Mouse (Mus musculus): ENCODE results near the gene Cspg4. TPM values are rescaled to one million over a fixed set of nuclear protein-coding genes. Genes with fewer than 3 reads are reported as not detected.

Cspg4 gene
- polyA plus RNA-seq, 1 experiment from 2014 or later: 1.1 TPM

- 0 out of 2 replicates have a peak, but pooled peaks cover 6% of the 10 kb centered on the region for H3K4me1 ChIP-seq (replicated peaks; ENCODE audit: control insufficient read depth, insufficient read depth, low read length)
- H3K27me3 ChIP-seq (replicated peaks; ENCODE audit: control insufficient read depth, insufficient read depth, low read length): no peaks in the 10 kb centered on the region
- H3K9ac ChIP-seq (ENCODE audit: low read depth, low read length): no peak overlapping the region
- H3K4me2 ChIP-seq: no peak overlapping the region; the same call in 1 of the 2 replicates
- ATAC-seq (replicated peaks; ENCODE audit: low FRiP score) (no peak), DNase-seq (ENCODE audit: low spot score) (no peak)
- no peak overlapping the region for H3K27ac ChIP-seq (ENCODE audit: low read depth, low read length)
- no peak overlapping the region for H3K4me3 ChIP-seq (ENCODE audit: low read depth, low read length)
- H3K9me3 ChIP-seq (ENCODE audit: control insufficient read depth, low read length): no peaks in the 10 kb centered on the region
- WGBS: 68% methylated on average over 11 of the region's 11 CpGs
- H3K36me3 ChIP-seq (ENCODE audit: control insufficient read depth, insufficient read depth, low read length): no peaks in the 10 kb centered on the region; the same call in 1 of the 2 replicates
Observed at GRCm38 (mm10) chr9:56890522-56891250, 25.9 kb downstream of the Cspg4 start.

GRCm38 (mm10) chr9:56891517-56892011 is 26.7 kb downstream of the Cspg4 start:
- no peaks in the 10 kb centered on the region for H3K9me3 ChIP-seq (ENCODE audit: control insufficient read depth, low read length)
- no peak overlapping the region for H3K27ac ChIP-seq (ENCODE audit: low read depth, low read length)
- H3K36me3 ChIP-seq (ENCODE audit: control insufficient read depth, insufficient read depth, low read length): no peaks in the 10 kb centered on the region; the same call in 1 of the 2 replicates
- peak overlapping the region; percentile 22; the same call in 1 of the 2 replicates for H3K9ac ChIP-seq (ENCODE audit: low read depth, low read length)
- peak; percentile 64 for DNase-seq (ENCODE audit: low spot score)
- 38% methylated on average over 12 of the region's 12 CpGs for WGBS
- H3K4me3 ChIP-seq (ENCODE audit: low read depth, low read length): no peak overlapping the region
- ATAC-seq (replicated peaks; ENCODE audit: low FRiP score): no peak; the same call in 1 of the 2 replicates
- H3K4me2 ChIP-seq: peak overlapping the region; percentile 50
- H3K4me1 ChIP-seq (replicated peaks; ENCODE audit: control insufficient read depth, insufficient read depth, low read length): 0 out of 2 replicates have a peak, but pooled peaks cover 6% of the 10 kb centered on the region
- H3K27me3 ChIP-seq (replicated peaks; ENCODE audit: control insufficient read depth, insufficient read depth, low read length): no peaks in the 10 kb centered on the region

GRCm38 (mm10) chr9:56892111-56892510 is 27.3 kb downstream of the Cspg4 start:
- DNase-seq (ENCODE audit: low spot score) (no peak), ATAC-seq (replicated peaks; ENCODE audit: low FRiP score) (no peak)
- WGBS: 88% methylated on average over 10 of the region's 10 CpGs
- Histone ChIP-seq H3K9ac (ENCODE audit: low read depth, low read length) (peak overlapping the region; percentile 22; the same call in 1 of the 2 replicates), H3K4me3 (ENCODE audit: low read depth, low read length) (no peak overlapping the region), H3K27me3 (replicated peaks; ENCODE audit: control insufficient read depth, insufficient read depth, low read length) (no peaks in the 10 kb centered on the region; the same call in 1 of the 2 replicates), H3K4me1 (replicated peaks; ENCODE audit: control insufficient read depth, insufficient read depth, low read length) (0 out of 2 replicates have a peak, but pooled peaks cover 6% of the 10 kb centered on the region), H3K27ac (ENCODE audit: low read depth, low read length) (no peak overlapping the region), H3K9me3 (ENCODE audit: control insufficient read depth, low read length) (no peaks in the 10 kb centered on the region), H3K4me2 (no peak overlapping the region), H3K36me3 (ENCODE audit: control insufficient read depth, insufficient read depth, low read length) (no peaks in the 10 kb centered on the region; the same call in 1 of the 2 replicates)

GRCm38 (mm10) chr9:56893313-56893712 is 28.5 kb downstream of the Cspg4 start:
- no peak for DNase-seq (ENCODE audit: low spot score)
- H3K27ac ChIP-seq (ENCODE audit: low read depth, low read length): no peak overlapping the region
- H3K4me2 ChIP-seq: no peak overlapping the region
- no peaks in the 10 kb centered on the region for H3K9me3 ChIP-seq (ENCODE audit: control insufficient read depth, low read length)
- no peaks in the 10 kb centered on the region; the same call in 1 of the 2 replicates for H3K27me3 ChIP-seq (replicated peaks; ENCODE audit: control insufficient read depth, insufficient read depth, low read length)
- 0 out of 2 replicates have a peak, but pooled peaks cover 6% of the 10 kb centered on the region for H3K4me1 ChIP-seq (replicated peaks; ENCODE audit: control insufficient read depth, insufficient read depth, low read length)
- no peaks in the 10 kb centered on the region for H3K36me3 ChIP-seq (ENCODE audit: control insufficient read depth, insufficient read depth, low read length)
- 74% methylated on average over 8 of the region's 8 CpGs for WGBS
- no peak overlapping the region for H3K9ac ChIP-seq (ENCODE audit: low read depth, low read length)
- no peak for ATAC-seq (replicated peaks; ENCODE audit: low FRiP score)
- no peak overlapping the region for H3K4me3 ChIP-seq (ENCODE audit: low read depth, low read length)

- Histone ChIP-seq H3K4me3 (ENCODE audit: low read depth, low read length) (no peak overlapping the region), H3K4me1 (replicated peaks; ENCODE audit: control insufficient read depth, insufficient read depth, low read length) (0 out of 2 replicates have a peak, but pooled peaks cover 6% of the 10 kb centered on the region), H3K27me3 (replicated peaks; ENCODE audit: control insufficient read depth, insufficient read depth, low read length) (no peaks in the 10 kb centered on the region; the same call in 1 of the 2 replicates), H3K36me3 (ENCODE audit: control insufficient read depth, insufficient read depth, low read length) (no peaks in the 10 kb centered on the region), H3K27ac (ENCODE audit: low read depth, low read length) (no peak overlapping the region), H3K4me2 (no peak overlapping the region), H3K9ac (ENCODE audit: low read depth, low read length) (no peak overlapping the region), H3K9me3 (ENCODE audit: control insufficient read depth, low read length) (no peaks in the 10 kb centered on the region)
- 19% methylated on average over 3 of the region's 3 CpGs for WGBS
- ATAC-seq (replicated peaks; ENCODE audit: low FRiP score) (no peak), DNase-seq (ENCODE audit: low spot score) (no peak)
Observed at GRCm38 (mm10) chr9:56894006-56894405, 29.2 kb downstream of the Cspg4 start.

GRCm38 (mm10) chr9:56896779-56897178 is 31.9 kb downstream of the Cspg4 start:
- no peak for ATAC-seq (replicated peaks; ENCODE audit: low FRiP score)
- Histone ChIP-seq H3K27ac (ENCODE audit: low read depth, low read length) (no peak overlapping the region), H3K27me3 (replicated peaks; ENCODE audit: control insufficient read depth, insufficient read depth, low read length) (no peaks in the 10 kb centered on the region; the same call in 1 of the 2 replicates), H3K4me2 (no peak overlapping the region), H3K4me1 (replicated peaks; ENCODE audit: control insufficient read depth, insufficient read depth, low read length) (no peaks in the 10 kb centered on the region), H3K4me3 (ENCODE audit: low read depth, low read length) (no peak overlapping the region), H3K9ac (ENCODE audit: low read depth, low read length) (no peak overlapping the region), H3K9me3 (ENCODE audit: control insufficient read depth, low read length) (no peaks in the 10 kb centered on the region), H3K36me3 (ENCODE audit: control insufficient read depth, insufficient read depth, low read length) (no peaks in the 10 kb centered on the region)
- 88% methylated on average over 12 of the region's 12 CpGs for WGBS
- DNase-seq (ENCODE audit: low spot score): no peak

- 82% methylated on average over 11 of the region's 11 CpGs for WGBS
- H3K9me3 ChIP-seq (ENCODE audit: control insufficient read depth, low read length): no peaks in the 10 kb centered on the region
- H3K4me3 ChIP-seq (ENCODE audit: low read depth, low read length): no peak overlapping the region
- ATAC-seq (replicated peaks; ENCODE audit: low FRiP score): no peak
- H3K36me3 ChIP-seq (ENCODE audit: control insufficient read depth, insufficient read depth, low read length): no peaks in the 10 kb centered on the region
- DNase-seq (ENCODE audit: low spot score): no peak
- H3K27ac ChIP-seq (ENCODE audit: low read depth, low read length): no peak overlapping the region
- no peaks in the 10 kb centered on the region; the same call in 1 of the 2 replicates for H3K27me3 ChIP-seq (replicated peaks; ENCODE audit: control insufficient read depth, insufficient read depth, low read length)
- H3K4me2 ChIP-seq: no peak overlapping the region
- no peak overlapping the region for H3K9ac ChIP-seq (ENCODE audit: low read depth, low read length)
- no peaks in the 10 kb centered on the region for H3K4me1 ChIP-seq (replicated peaks; ENCODE audit: control insufficient read depth, insufficient read depth, low read length)
Observed at GRCm38 (mm10) chr9:56899409-56899808, 34.6 kb downstream of the Cspg4 start.

- DNase-seq (ENCODE audit: low spot score) (no peak), ATAC-seq (replicated peaks; ENCODE audit: low FRiP score) (no peak)
- H3K9ac ChIP-seq (ENCODE audit: low read depth, low read length): no peak overlapping the region
- H3K4me1 ChIP-seq (replicated peaks; ENCODE audit: control insufficient read depth, insufficient read depth, low read length): no peaks in the 10 kb centered on the region
- no peak overlapping the region for H3K4me2 ChIP-seq
- no peak overlapping the region for H3K4me3 ChIP-seq (ENCODE audit: low read depth, low read length)
- H3K27ac ChIP-seq (ENCODE audit: low read depth, low read length): no peak overlapping the region
- no peaks in the 10 kb centered on the region; the same call in 1 of the 2 replicates for H3K27me3 ChIP-seq (replicated peaks; ENCODE audit: control insufficient read depth, insufficient read depth, low read length)
- H3K36me3 ChIP-seq (ENCODE audit: control insufficient read depth, insufficient read depth, low read length): no peaks in the 10 kb centered on the region
- no peaks in the 10 kb centered on the region for H3K9me3 ChIP-seq (ENCODE audit: control insufficient read depth, low read length)
Observed at GRCm38 (mm10) chr9:56900060-56900459, 35.2 kb downstream of the Cspg4 start.
